Mouse (Mus musculus): ENCODE measurements around the gene Tbc1d2b.

- TF ChIP-seq POLR2A (IDR thresholded peaks at IDR 0.05; ENCODE audit: extremely low read depth, insufficient read depth, low read length) = no peak
- no peak for TF ChIP-seq CTCF (IDR thresholded peaks at IDR 0.05; ENCODE audit: low read depth, low read length)
Measured at GRCm38 (mm10) chr9:90182636-90183421, 87.8 kb downstream of the Tbc1d2b start.

Data from liver, adult 2 months (tissue).